Mouse (Mus musculus): ENCODE results near the gene Col5a1. TPM values are rescaled to one million over a fixed set of nuclear protein-coding genes. Genes with fewer than 3 reads are reported as not detected.

Col5a1 gene
- total and polyA plus RNA-seq, 2 experiments from 2014 or later: 8.0 to 23.6 TPM

GRCm38 (mm10) chr2:27901525-27902245 lies 15.5 kb downstream of the Col5a1 start:
- no peak overlapping the region for H3K27ac ChIP-seq
- no peak for ATAC-seq
- no peak for DNase-seq (ENCODE audit: low spot score)
- H3K4me2 ChIP-seq (ENCODE audit: low read depth, low read length): no peak overlapping the region
- no peak overlapping the region for H3K9ac ChIP-seq (replicated peaks; ENCODE audit: low read length)
- WGBS: 61% methylated on average over 9 of the region's 9 CpGs
- no peaks in the 10 kb centered on the region for H3K9me3 ChIP-seq (ENCODE audit: low read length)
- H3K4me1 ChIP-seq (ENCODE audit: insufficient read depth, low read length): no peaks in the 10 kb centered on the region
- H3K27me3 ChIP-seq (ENCODE audit: insufficient read depth, low read length): no peaks in the 10 kb centered on the region
- H3K36me3 ChIP-seq (ENCODE audit: insufficient read depth, low read length): no peaks in the 10 kb centered on the region
- H3K4me3 ChIP-seq (ENCODE audit: low read length): no peak overlapping the region
- TF ChIP-seq CTCF (IDR thresholded peaks at IDR 0.05; ENCODE audit: low read depth): no peak

GRCm38 (mm10) chr2:27902318-27902717 lies 16.1 kb downstream of the Col5a1 start:
- Histone ChIP-seq H3K9me3 (ENCODE audit: low read length) (no peaks in the 10 kb centered on the region), H3K4me1 (ENCODE audit: insufficient read depth, low read length) (no peaks in the 10 kb centered on the region), H3K27me3 (ENCODE audit: insufficient read depth, low read length) (no peaks in the 10 kb centered on the region), H3K9ac (replicated peaks; ENCODE audit: low read length) (no peak overlapping the region), H3K27ac (no peak overlapping the region), H3K36me3 (ENCODE audit: insufficient read depth, low read length) (no peaks in the 10 kb centered on the region), H3K4me3 (ENCODE audit: low read length) (no peak overlapping the region), H3K4me2 (ENCODE audit: low read depth, low read length) (no peak overlapping the region)
- 76% methylated on average over 3 of the region's 3 CpGs for WGBS
- no peak for ATAC-seq
- no peak for DNase-seq (ENCODE audit: low spot score)
- TF ChIP-seq CTCF (IDR thresholded peaks at IDR 0.05; ENCODE audit: low read depth): no peak

GRCm38 (mm10) chr2:27905411-27905810 lies 19.2 kb downstream of the Col5a1 start:
- H3K4me2 ChIP-seq (ENCODE audit: low read depth, low read length): no peak overlapping the region
- no peak for TF ChIP-seq CTCF (IDR thresholded peaks at IDR 0.05; ENCODE audit: low read depth)
- no peaks in the 10 kb centered on the region for H3K4me1 ChIP-seq (ENCODE audit: insufficient read depth, low read length)
- ATAC-seq: no peak
- H3K27ac ChIP-seq: no peak overlapping the region
- H3K9ac ChIP-seq (replicated peaks; ENCODE audit: low read length): no peak overlapping the region
- H3K9me3 ChIP-seq (ENCODE audit: low read length): no peaks in the 10 kb centered on the region
- no peak for DNase-seq (ENCODE audit: low spot score)
- H3K27me3 ChIP-seq (ENCODE audit: insufficient read depth, low read length): no peaks in the 10 kb centered on the region
- WGBS: 78% methylated on average over 2 of the region's 2 CpGs
- no peak overlapping the region for H3K4me3 ChIP-seq (ENCODE audit: low read length)
- no peaks in the 10 kb centered on the region for H3K36me3 ChIP-seq (ENCODE audit: insufficient read depth, low read length)

- Histone ChIP-seq H3K4me3 (ENCODE audit: low read length) (no peak overlapping the region), H3K36me3 (ENCODE audit: insufficient read depth, low read length) (no peaks in the 10 kb centered on the region), H3K27me3 (ENCODE audit: insufficient read depth, low read length) (no peaks in the 10 kb centered on the region), H3K27ac (no peak overlapping the region), H3K9me3 (ENCODE audit: low read length) (no peaks in the 10 kb centered on the region), H3K9ac (replicated peaks; ENCODE audit: low read length) (no peak overlapping the region), H3K4me2 (ENCODE audit: low read depth, low read length) (no peak overlapping the region), H3K4me1 (ENCODE audit: insufficient read depth, low read length) (no peaks in the 10 kb centered on the region)
- ATAC-seq: no peak
- WGBS: 76% methylated on average over 3 of the region's 3 CpGs
- no peak for TF ChIP-seq CTCF (IDR thresholded peaks at IDR 0.05; ENCODE audit: low read depth)
- no peak for DNase-seq (ENCODE audit: low spot score)
These were observed 24.3 kb downstream of the Col5a1 start for GRCm38 (mm10) chr2:27910501-27910900.

- TF ChIP-seq CTCF (IDR thresholded peaks at IDR 0.05; ENCODE audit: low read depth): no peak
- no peak for ATAC-seq
These were observed 26.5 kb downstream of the Col5a1 start for GRCm38 (mm10) chr2:27912546-27913275.

GRCm38 (mm10) chr2:27915726-27916125 lies 29.5 kb downstream of the Col5a1 start:
- H3K4me3 ChIP-seq (ENCODE audit: low read length): no peak overlapping the region
- H3K4me1 ChIP-seq (ENCODE audit: insufficient read depth, low read length): no peaks in the 10 kb centered on the region
- H3K27me3 ChIP-seq (ENCODE audit: insufficient read depth, low read length): no peaks in the 10 kb centered on the region
- H3K27ac ChIP-seq: no peak overlapping the region
- H3K9ac ChIP-seq (replicated peaks; ENCODE audit: low read length): no peak overlapping the region
- H3K36me3 ChIP-seq (ENCODE audit: insufficient read depth, low read length): no peaks in the 10 kb centered on the region
- DNase-seq (ENCODE audit: low spot score) (no peak), ATAC-seq (no peak)
- TF ChIP-seq CTCF (IDR thresholded peaks at IDR 0.05; ENCODE audit: low read depth): peak; percentile 62
- 67% methylated on average over 4 of the region's 4 CpGs for WGBS
- H3K4me2 ChIP-seq (ENCODE audit: low read depth, low read length): no peak overlapping the region
- no peaks in the 10 kb centered on the region for H3K9me3 ChIP-seq (ENCODE audit: low read length)

More at GRCm38 (mm10) chr2:27912546-27913275, 26.5 kb downstream of the Col5a1 start:
- Histone ChIP-seq H3K4me1 (ENCODE audit: insufficient read depth, low read length) (no peaks in the 10 kb centered on the region), H3K9me3 (ENCODE audit: low read length) (no peaks in the 10 kb centered on the region), H3K4me2 (ENCODE audit: low read depth, low read length) (no peak overlapping the region), H3K4me3 (ENCODE audit: low read length) (no peak overlapping the region), H3K27me3 (ENCODE audit: insufficient read depth, low read length) (no peaks in the 10 kb centered on the region), H3K27ac (no peak overlapping the region), H3K9ac (replicated peaks; ENCODE audit: low read length) (no peak overlapping the region), H3K36me3 (ENCODE audit: insufficient read depth, low read length) (no peaks in the 10 kb centered on the region)
- no peak for DNase-seq (ENCODE audit: low spot score)
- WGBS: 88% methylated on average over 1 of the region's 1 CpGs

- DNase-seq (ENCODE audit: low spot score) (no peak), ATAC-seq (no peak)
- H3K36me3 ChIP-seq (ENCODE audit: insufficient read depth, low read length): no peaks in the 10 kb centered on the region
- no peaks in the 10 kb centered on the region for H3K4me1 ChIP-seq (ENCODE audit: insufficient read depth, low read length)
- 45% methylated on average over 2 of the region's 2 CpGs for WGBS
- H3K27ac ChIP-seq: no peak overlapping the region
- H3K27me3 ChIP-seq (ENCODE audit: insufficient read depth, low read length): no peaks in the 10 kb centered on the region
- H3K4me2 ChIP-seq (ENCODE audit: low read depth, low read length): no peak overlapping the region
- no peak overlapping the region for H3K4me3 ChIP-seq (ENCODE audit: low read length)
- no peak for TF ChIP-seq CTCF (IDR thresholded peaks at IDR 0.05; ENCODE audit: low read depth)
- no peaks in the 10 kb centered on the region for H3K9me3 ChIP-seq (ENCODE audit: low read length)
- H3K9ac ChIP-seq (replicated peaks; ENCODE audit: low read length): no peak overlapping the region
These were observed 30.1 kb downstream of the Col5a1 start for GRCm38 (mm10) chr2:27916316-27916715.

All from hindbrain, postnatal 0 days (tissue).